Mouse (Mus musculus) G1E (cell line): ENCODE results near the gene Ankfn1.

Source experiments
- CTCF ChIP-seq: IDR thresholded peaks from 2 replicates; pipeline ENCODE4 v1.5.1; 2012; ENCODE audit warnings: low read depth, low read length, inconsistent platforms, mixed read lengths
- GATA1 ChIP-seq: IDR thresholded peaks from 2 replicates; pipeline ENCODE4 v1.6.1; 2012; ENCODE audit warnings: borderline replicate concordance, low read length, inconsistent platforms, mixed read lengths
- GATA2 ChIP-seq: IDR thresholded peaks from 2 replicates; pipeline ENCODE4 v1.6.1; 2012; ENCODE audit warnings: low read depth, low read length, inconsistent platforms, borderline replicate concordance
- POLR2AphosphoS5 ChIP-seq: IDR thresholded peaks from 2 replicates; pipeline ENCODE4 v1.6.1; 2012; ENCODE audit warnings: low read depth, low read length, inconsistent platforms; ENCODE audit not compliant: insufficient replicate concordance
- TAL1 ChIP-seq: conservative IDR thresholded peaks from 2 replicates; pipeline ENCODE4 v1.6.1; 2012; ENCODE audit warnings: low read depth, low read length, inconsistent platforms, mixed read lengths

DNA sequence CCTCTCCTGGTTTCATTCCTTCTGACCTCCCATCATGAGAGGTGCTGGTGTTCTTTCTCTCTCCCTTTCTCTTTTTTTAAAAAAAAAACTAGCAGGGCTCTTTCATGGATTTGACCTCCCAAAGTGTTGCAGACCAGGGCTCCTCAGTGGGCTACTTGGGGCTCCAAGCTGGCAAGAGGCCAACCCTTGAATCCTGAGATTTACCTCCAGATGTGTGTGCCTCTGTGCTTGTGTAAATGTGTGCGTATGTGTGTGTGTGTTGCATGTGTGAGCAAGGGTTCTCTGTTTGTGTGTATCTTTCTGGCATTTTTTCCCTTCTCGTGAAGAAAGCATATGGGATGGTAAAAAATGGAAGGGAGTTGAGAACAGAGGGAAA lies 394.8 kb downstream of the Ankfn1 start:
- TF ChIP-seq CTCF: no peak
- TF ChIP-seq GATA1: no peak
- no peak for TF ChIP-seq TAL1
- no peak for TF ChIP-seq GATA2
- TF ChIP-seq POLR2AphosphoS5: no peak
